Mouse (Mus musculus) stomach, embryonic 16.5 days (tissue): ENCODE measurements around the gene Gad1. TPM values are rescaled to one million over a fixed set of nuclear protein-coding genes. Genes with fewer than 3 reads are reported as not detected.

Source experiments
- ATAC-seq: fragments of 200-750 bp; cut with Nextera tagmentation; 2 replicates; pipeline ENCODE4 v1.8.0; 2017; ENCODE audit warnings: moderate number of reproducible peaks, moderate TSS enrichment; ENCODE audit not compliant: insufficient read depth, low FRiP score
- H3K27ac ChIP-seq: fragments of 300-500 bp; sonication (generic); 2 replicates; pipeline ENCODE4 v1.5.1; 2014; ENCODE audit warnings: low read length
- H3K27me3 ChIP-seq: fragments of 300-500 bp; sonication (generic); 2 replicates; pipeline ENCODE4 v1.6.1; 2014; ENCODE audit warnings: low read length, control low read depth, mixed read lengths; ENCODE audit not compliant: control insufficient read depth, insufficient read depth
- H3K36me3 ChIP-seq: fragments of 300-500 bp; sonication (generic); 2 replicates; pipeline ENCODE4 v1.6.1; 2014; ENCODE audit warnings: low read length; ENCODE audit not compliant: control insufficient read depth, insufficient read depth
- H3K4me1 ChIP-seq: fragments of 300-500 bp; sonication (generic); 2 replicates; pipeline ENCODE4 v1.6.1; 2014; ENCODE audit warnings: low read length, control low read depth, mixed read lengths; ENCODE audit not compliant: control insufficient read depth, insufficient read depth
- H3K4me2 ChIP-seq: fragments of 300-500 bp; sonication (generic); 2 replicates; pipeline ENCODE4 v1.6.1; 2014; ENCODE audit warnings: low read depth, low read length, mixed read lengths
- H3K4me3 ChIP-seq: fragments of 300-500 bp; sonication (generic); replicated peaks from 2 replicates; pipeline ENCODE4 v1.5.1; 2014; ENCODE audit warnings: mild to moderate bottlenecking, low read length
- H3K9ac ChIP-seq: fragments of 300-500 bp; sonication (generic); 2 replicates; pipeline ENCODE4 v1.6.1; 2014; ENCODE audit warnings: low read length
- H3K9me3 ChIP-seq: fragments of 300-500 bp; sonication (generic); replicated peaks from 2 replicates; pipeline ENCODE4 v1.6.1; 2016; ENCODE audit warnings: low read length, control low read depth; ENCODE audit not compliant: control insufficient read depth
- WGBS: fragments of 180-500 bp; shearing (Covaris S2); extraction: QIAGEN DNeasy Blood & Tissue Kit; methylation state at CpG from one replicate; pipeline ENCODE4 v1.1.7; 2014; 5-methylcytosine and 5-hydroxymethylcytosine counted together
- polyA plus RNA-seq: library from polyadenylated mRNA; unstranded; fragments of >200 nt; fragmentation: Nextera tagmentation; extraction: Ambion mirVana; gene quantifications from 2 replicates; pipeline ENCODE4 v1.2.1, GENCODE M21; 2015

Gene Gad1
- polyA plus RNA-seq, 1 experiment from 2014 or later = 0.28 TPM

DNA sequence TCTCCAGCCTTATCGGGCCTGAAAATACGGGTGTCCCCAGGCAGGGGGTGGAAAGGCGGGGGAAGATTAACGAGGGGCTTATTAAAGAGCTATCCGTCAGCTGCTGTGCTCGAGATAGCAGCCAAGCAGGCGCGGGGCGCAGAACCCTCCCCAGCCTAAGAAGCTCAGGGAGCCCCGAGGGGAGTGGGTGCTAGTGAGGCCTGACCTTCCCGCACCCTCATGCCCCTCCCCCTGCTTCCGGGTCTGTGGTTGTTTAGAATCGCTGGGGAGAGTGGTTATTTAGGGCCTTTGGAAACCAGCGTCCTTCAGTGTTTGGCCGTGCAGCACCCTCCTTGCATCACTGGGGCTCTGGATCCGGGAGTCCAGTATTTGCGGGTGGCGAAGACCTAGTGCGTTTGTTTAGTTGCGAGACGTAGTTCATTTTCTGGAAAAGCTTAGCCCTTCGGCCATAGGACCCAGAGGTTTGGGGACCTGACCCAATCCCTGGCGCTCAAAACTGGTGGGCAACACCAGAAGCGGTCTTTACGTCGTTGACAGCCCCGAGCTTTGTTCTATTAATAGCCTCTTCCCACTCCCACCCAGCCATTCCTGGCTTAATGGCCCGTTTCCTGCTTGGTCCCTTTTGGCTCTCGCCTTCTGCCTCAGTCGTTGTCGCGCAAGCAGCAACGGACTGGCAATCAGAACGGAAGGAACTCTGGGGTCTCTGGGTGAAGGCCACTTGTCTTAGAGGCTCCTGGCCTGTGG is 15.5 kb downstream of the Gad1 start:
- Histone ChIP-seq H3K27me3 (peaks cover 82% of the 10 kb centered on the region), H3K4me2 (peak overlapping the region; percentile 47), H3K9ac (no peak overlapping the region), H3K27ac (no peak overlapping the region), H3K9me3 (no peaks in the 10 kb centered on the region), H3K4me3 (peak overlapping the region; percentile 38), H3K4me1 (peaks cover 20% of the 10 kb centered on the region), H3K36me3 (no peaks in the 10 kb centered on the region)
- WGBS = 1% methylated on average over 34 of the region's 34 CpGs
- no peak for ATAC-seq

DNA sequence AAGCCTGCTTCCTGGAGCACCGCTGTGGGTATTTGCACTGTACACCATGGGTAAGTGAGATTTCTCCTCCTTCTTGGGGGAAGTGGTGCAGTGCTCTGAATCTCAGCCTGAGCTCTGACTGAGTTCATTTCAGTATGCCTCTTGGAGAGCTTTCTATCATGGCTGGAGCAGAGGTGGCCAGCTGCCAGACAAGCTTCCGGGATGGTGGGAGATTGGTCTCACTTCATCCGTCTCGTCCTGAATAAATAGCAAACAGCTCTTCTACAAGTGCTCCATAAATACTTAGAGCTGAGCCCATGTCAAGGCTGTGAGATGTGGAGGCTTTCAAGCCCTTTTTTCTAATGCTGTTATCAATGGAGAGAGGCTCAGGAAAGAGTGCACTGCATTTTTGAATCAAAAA is 18.8 kb downstream of the Gad1 start:
- Histone ChIP-seq H3K27me3 (peaks cover 52% of the 10 kb centered on the region), H3K9ac (no peak overlapping the region), H3K27ac (no peak overlapping the region), H3K4me1 (peaks cover 17% of the 10 kb centered on the region), H3K4me3 (no peak overlapping the region), H3K9me3 (no peaks in the 10 kb centered on the region), H3K4me2 (no peak overlapping the region), H3K36me3 (no peaks in the 10 kb centered on the region)
- no peak for ATAC-seq
- WGBS = 54% methylated on average over 4 of the region's 4 CpGs

- ATAC-seq = no peak
These were observed 19.4 kb downstream of the Gad1 start for GRCm38 (mm10) chr2:70572251-70572650.

DNA sequence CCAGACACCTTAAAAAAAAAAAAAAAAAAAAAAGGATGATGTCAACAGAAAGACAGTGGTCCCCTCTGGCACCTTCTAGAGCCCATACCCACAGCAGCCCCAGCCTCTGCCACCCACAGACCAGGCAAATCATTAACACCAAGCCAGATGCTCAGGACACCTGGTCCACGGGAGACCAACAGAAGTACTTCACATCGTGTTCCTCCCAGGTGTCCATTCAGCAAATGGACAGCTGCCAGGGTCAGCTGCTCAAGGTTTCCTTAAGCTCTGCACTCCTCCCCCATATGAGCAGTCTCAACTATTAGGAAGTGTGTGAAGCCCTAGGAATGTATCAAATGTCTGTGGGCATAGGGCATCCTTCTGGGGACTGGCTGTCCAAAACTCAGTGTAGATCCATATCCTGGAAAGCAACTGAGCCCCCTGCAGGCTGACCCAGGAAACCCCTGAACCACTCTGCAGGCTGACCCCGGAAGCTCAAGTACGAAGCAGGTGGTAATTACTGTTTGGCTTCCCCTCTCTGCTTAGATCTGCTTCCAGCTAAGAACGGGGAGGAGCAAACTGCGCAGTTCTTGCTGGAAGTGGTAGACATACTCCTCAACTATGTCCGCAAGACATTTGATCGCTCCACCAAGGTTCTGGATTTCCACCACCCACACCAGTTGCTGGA is 20.8 kb downstream of the Gad1 start:
- Histone ChIP-seq H3K9ac (no peak overlapping the region), H3K36me3 (no peaks in the 10 kb centered on the region), H3K27ac (no peak overlapping the region), H3K9me3 (no peaks in the 10 kb centered on the region), H3K4me2 (no peak overlapping the region), H3K27me3 (peaks cover 32% of the 10 kb centered on the region), H3K4me3 (no peak overlapping the region), H3K4me1 (no peaks in the 10 kb centered on the region)
- ATAC-seq = no peak
- WGBS = 76% methylated on average over 8 of the region's 8 CpGs

More at GRCm38 (mm10) chr2:70572251-70572650, 19.4 kb downstream of the Gad1 start:
- Histone ChIP-seq H3K4me1 (peaks cover 13% of the 10 kb centered on the region), H3K36me3 (no peaks in the 10 kb centered on the region), H3K9me3 (no peaks in the 10 kb centered on the region), H3K4me2 (no peak overlapping the region), H3K9ac (no peak overlapping the region), H3K27me3 (peaks cover 47% of the 10 kb centered on the region), H3K4me3 (no peak overlapping the region), H3K27ac (no peak overlapping the region)
- whole genome bisulfite sequencing = 49% methylated on average over 9 of the region's 9 CpGs

- Histone ChIP-seq H3K4me1 (no peaks in the 10 kb centered on the region), H3K36me3 (no peaks in the 10 kb centered on the region), H3K27me3 (no peaks in the 10 kb centered on the region), H3K9me3 (no peaks in the 10 kb centered on the region), H3K4me2 (no peak overlapping the region), H3K27ac (no peak overlapping the region), H3K9ac (no peak overlapping the region), H3K4me3 (no peak overlapping the region)
- no peak for ATAC-seq
- 85% methylated on average over 6 of the region's 6 CpGs for WGBS
These were observed 35.3 kb downstream of the Gad1 start for GRCm38 (mm10) chr2:70588200-70588599.

GRCm38 (mm10) chr2:70592432-70592831 is 39.6 kb downstream of the Gad1 start:
- H3K9me3 ChIP-seq = no peaks in the 10 kb centered on the region

GRCm38 (mm10) chr2:70593670-70594069 is 40.8 kb downstream of the Gad1 start:
- H3K27ac ChIP-seq = no peak overlapping the region
- WGBS = 80% methylated on average over 5 of the region's 5 CpGs
- no peak overlapping the region for H3K4me2 ChIP-seq
- no peaks in the 10 kb centered on the region for H3K9me3 ChIP-seq
- no peaks in the 10 kb centered on the region for H3K4me1 ChIP-seq
- H3K9ac ChIP-seq = no peak overlapping the region
- H3K4me3 ChIP-seq = no peak overlapping the region
- no peak for ATAC-seq
- H3K36me3 ChIP-seq = no peaks in the 10 kb centered on the region
- no peaks in the 10 kb centered on the region for H3K27me3 ChIP-seq

More at GRCm38 (mm10) chr2:70592432-70592831, 39.6 kb downstream of the Gad1 start:
- no peaks in the 10 kb centered on the region for H3K36me3 ChIP-seq
- no peaks in the 10 kb centered on the region for H3K4me1 ChIP-seq
- H3K4me2 ChIP-seq = no peak overlapping the region
- no peak overlapping the region for H3K4me3 ChIP-seq
- no peak overlapping the region for H3K9ac ChIP-seq
- WGBS = 74% methylated on average over 6 of the region's 6 CpGs
- ATAC-seq = no peak
- no peaks in the 10 kb centered on the region for H3K27me3 ChIP-seq
- no peak overlapping the region for H3K27ac ChIP-seq

GRCm38 (mm10) chr2:70595896-70596295 is 43.0 kb downstream of the Gad1 start:
- H3K27me3 ChIP-seq = no peaks in the 10 kb centered on the region
- WGBS = 70% methylated on average over 2 of the region's 2 CpGs
- no peak overlapping the region for H3K27ac ChIP-seq
- H3K36me3 ChIP-seq = no peaks in the 10 kb centered on the region
- no peaks in the 10 kb centered on the region for H3K4me1 ChIP-seq
- no peak for ATAC-seq
- H3K9me3 ChIP-seq = no peaks in the 10 kb centered on the region
- no peak overlapping the region for H3K4me3 ChIP-seq
- no peak overlapping the region for H3K9ac ChIP-seq
- no peak overlapping the region for H3K4me2 ChIP-seq

DNA sequence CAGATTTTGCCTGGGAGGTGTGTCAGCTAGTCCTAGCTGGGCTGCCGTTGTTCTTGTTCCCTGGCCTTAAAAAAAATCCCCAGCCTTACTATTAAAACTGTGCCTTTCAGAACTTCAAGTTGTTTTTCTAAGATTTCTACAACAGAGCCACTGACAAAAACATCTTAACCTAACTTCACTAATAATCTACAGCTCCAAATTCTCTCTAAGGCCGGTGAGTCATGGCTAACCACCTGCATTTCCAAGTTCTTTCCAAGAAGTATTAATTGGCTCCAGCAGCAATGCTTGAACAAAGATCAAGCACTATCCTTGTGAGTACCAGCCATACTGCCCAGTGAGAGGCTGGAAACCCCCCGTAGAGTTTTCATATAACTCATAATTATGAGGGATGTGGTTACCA is 56.9 kb downstream of the Gad1 start:
- WGBS = 71% methylated on average over 3 of the region's 3 CpGs
- no peak overlapping the region for H3K4me2 ChIP-seq
- H3K27ac ChIP-seq = no peak overlapping the region
- no peaks in the 10 kb centered on the region for H3K9me3 ChIP-seq
- ATAC-seq = no peak
- H3K36me3 ChIP-seq = no peaks in the 10 kb centered on the region
- no peak overlapping the region for H3K9ac ChIP-seq
- no peak overlapping the region for H3K4me3 ChIP-seq
- H3K27me3 ChIP-seq = no peaks in the 10 kb centered on the region
- H3K4me1 ChIP-seq = no peaks in the 10 kb centered on the region
